Mouse (Mus musculus): ENCODE measurements at regions not wholly inside any gene's neighbourhood (a gene's known extent, or its start where the extent isn't known, plus 50 kb on each side); places are given as distances from the start of the nearest gene placed in this dataset.

DNA sequence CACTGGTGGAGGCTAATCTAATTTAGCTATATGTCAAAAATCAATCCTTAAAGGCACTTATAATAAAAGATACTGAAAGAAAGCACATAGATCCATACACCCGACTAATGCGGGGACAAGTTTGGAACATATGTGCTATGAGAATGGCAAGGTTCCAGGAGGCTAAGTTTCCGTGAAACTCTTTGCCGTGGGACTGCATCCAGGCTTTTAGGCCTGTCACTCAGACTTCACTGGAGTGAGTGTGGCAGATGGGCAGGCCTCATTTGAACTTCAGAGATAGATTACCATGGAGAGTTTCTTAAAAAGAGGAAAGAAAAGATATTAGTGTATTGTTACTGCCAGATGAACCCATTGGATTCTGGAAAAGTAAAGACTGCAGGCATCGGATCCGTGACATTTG, 1895.9 kb upstream of the Lrrc6 start:
- 82% methylated on average over 6 of the region's 6 CpGs for WGBS
- Histone ChIP-seq H3K36me3 (no peaks in the 10 kb centered on the region), H3K27me3 (no peaks in the 10 kb centered on the region), H3K9me3 (no peaks in the 10 kb centered on the region), H3K27ac (no peak overlapping the region), H3K9ac (no peak overlapping the region), H3K4me2 (no peak overlapping the region), H3K4me3 (no peak overlapping the region), H3K4me1 (no peaks in the 10 kb centered on the region)
- no peak for ATAC-seq (ENCODE audit: insufficient number of reproducible peaks, insufficient read depth, low FRiP score, low TSS enrichment, low read depth)

DNA sequence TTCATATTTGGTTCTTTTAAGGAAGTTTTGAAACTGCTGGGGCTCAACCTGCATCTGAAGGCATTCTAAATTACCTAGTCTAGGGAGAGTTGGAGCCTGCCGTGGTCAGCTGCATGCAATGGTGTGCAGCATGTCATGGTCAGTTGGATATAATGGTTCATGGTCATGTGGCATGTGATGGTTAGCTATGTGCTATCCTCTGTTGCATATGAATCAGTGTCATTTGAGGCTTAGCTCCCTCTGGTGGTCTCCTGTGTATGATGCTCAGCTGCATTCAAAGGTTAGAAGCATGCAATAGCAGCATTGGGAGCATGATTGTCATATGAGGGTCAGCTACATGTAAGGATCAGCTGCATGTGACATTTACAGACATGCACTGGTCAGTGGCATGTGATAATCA, 1894.0 kb upstream of the Lrrc6 start:
- H3K9me3 ChIP-seq = no peaks in the 10 kb centered on the region
- no peak overlapping the region for H3K4me2 ChIP-seq
- 90% methylated on average over 1 of the region's 1 CpGs for WGBS
- H3K9ac ChIP-seq = no peak overlapping the region
- H3K27ac ChIP-seq = no peak overlapping the region
- no peaks in the 10 kb centered on the region for H3K27me3 ChIP-seq
- H3K4me1 ChIP-seq = no peaks in the 10 kb centered on the region
- H3K4me3 ChIP-seq = no peak overlapping the region
- no peak for ATAC-seq (ENCODE audit: insufficient number of reproducible peaks, insufficient read depth, low FRiP score, low TSS enrichment, low read depth)
- H3K36me3 ChIP-seq = no peaks in the 10 kb centered on the region

DNA sequence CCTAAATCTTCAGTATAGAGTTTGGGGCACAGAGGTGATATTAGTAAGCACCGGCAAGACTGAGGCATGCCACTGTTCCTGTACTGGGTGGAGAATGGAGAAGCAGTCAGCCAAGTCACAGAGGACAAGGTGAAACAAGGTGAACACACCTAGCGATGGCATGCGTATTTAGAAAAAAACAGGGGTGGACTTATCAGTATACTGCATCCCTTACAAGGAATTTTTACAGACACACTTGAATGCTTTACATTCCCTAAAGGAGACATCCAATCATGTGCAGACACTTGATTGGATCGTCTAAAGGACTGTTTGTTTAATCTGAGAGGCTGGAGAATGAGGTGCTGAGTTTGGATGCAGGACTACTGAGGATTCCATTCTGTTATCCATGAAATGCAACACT, 1893.4 kb upstream of the Lrrc6 start:
- Histone ChIP-seq H3K4me1 (no peaks in the 10 kb centered on the region), H3K27me3 (no peaks in the 10 kb centered on the region), H3K4me2 (no peak overlapping the region), H3K36me3 (no peaks in the 10 kb centered on the region), H3K27ac (no peak overlapping the region), H3K9me3 (no peaks in the 10 kb centered on the region), H3K4me3 (no peak overlapping the region), H3K9ac (no peak overlapping the region)
- no peak for ATAC-seq (ENCODE audit: insufficient number of reproducible peaks, insufficient read depth, low FRiP score, low TSS enrichment, low read depth)
- 81% methylated on average over 4 of the region's 4 CpGs for WGBS

DNA sequence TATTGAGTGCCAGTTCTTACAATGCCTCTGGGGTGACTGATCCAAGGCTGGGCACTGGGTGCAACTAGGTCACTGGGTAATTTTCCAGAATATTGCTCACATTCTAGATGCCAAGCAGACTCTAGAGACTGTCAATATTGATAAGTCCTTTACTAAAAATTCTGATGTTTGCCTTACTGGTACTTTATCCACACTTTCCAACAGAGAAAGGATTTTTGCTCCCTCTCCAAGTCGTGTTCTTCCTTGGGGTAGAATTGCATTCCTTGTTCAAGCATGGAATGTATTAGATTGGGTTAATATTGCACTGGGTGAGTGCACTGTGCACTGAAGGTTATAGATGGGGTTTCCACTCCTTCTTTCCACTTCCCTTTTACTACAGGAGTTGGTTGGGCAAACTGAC, 1891.0 kb upstream of the Lrrc6 start:
- ATAC-seq (ENCODE audit: insufficient number of reproducible peaks, insufficient read depth, low FRiP score, low TSS enrichment, low read depth) = no peak
- no peaks in the 10 kb centered on the region for H3K27me3 ChIP-seq
- no peak overlapping the region for H3K4me2 ChIP-seq
- no peaks in the 10 kb centered on the region for H3K9me3 ChIP-seq
- H3K4me1 ChIP-seq = no peaks in the 10 kb centered on the region
- no peak overlapping the region for H3K27ac ChIP-seq
- 37% methylated on average over 1 of the region's 1 CpGs for WGBS
- H3K4me3 ChIP-seq = no peak overlapping the region
- H3K9ac ChIP-seq = no peak overlapping the region
- H3K36me3 ChIP-seq = no peaks in the 10 kb centered on the region

DNA sequence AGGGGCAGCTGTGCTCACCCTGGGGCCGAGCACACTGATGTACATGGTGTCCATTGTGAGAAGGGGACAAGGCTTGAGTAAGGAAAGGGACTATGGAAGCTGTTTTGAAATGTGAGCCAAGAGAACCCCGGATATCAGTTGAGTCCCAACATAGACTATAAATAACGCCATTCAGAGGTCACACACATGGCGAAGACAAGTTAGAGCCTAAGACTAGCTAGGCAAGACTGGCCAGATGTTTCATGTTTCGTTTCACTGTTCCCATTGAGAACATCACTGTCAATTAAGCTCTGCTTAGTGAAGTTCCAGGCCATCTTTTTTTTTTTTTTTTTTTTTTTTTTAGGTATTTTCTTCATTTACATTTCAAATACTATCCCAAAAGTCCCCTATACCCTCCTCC, 1889.1 kb upstream of the Lrrc6 start:
- H3K4me3 ChIP-seq = no peak overlapping the region
- no peaks in the 10 kb centered on the region for H3K36me3 ChIP-seq
- H3K4me1 ChIP-seq = no peaks in the 10 kb centered on the region
- H3K9me3 ChIP-seq = no peaks in the 10 kb centered on the region
- H3K9ac ChIP-seq = no peak overlapping the region
- no peak overlapping the region for H3K4me2 ChIP-seq
- ATAC-seq (ENCODE audit: insufficient number of reproducible peaks, insufficient read depth, low FRiP score, low TSS enrichment, low read depth) = no peak
- WGBS = 74% methylated on average over 5 of the region's 5 CpGs
- no peaks in the 10 kb centered on the region for H3K27me3 ChIP-seq
- no peak overlapping the region for H3K27ac ChIP-seq

DNA sequence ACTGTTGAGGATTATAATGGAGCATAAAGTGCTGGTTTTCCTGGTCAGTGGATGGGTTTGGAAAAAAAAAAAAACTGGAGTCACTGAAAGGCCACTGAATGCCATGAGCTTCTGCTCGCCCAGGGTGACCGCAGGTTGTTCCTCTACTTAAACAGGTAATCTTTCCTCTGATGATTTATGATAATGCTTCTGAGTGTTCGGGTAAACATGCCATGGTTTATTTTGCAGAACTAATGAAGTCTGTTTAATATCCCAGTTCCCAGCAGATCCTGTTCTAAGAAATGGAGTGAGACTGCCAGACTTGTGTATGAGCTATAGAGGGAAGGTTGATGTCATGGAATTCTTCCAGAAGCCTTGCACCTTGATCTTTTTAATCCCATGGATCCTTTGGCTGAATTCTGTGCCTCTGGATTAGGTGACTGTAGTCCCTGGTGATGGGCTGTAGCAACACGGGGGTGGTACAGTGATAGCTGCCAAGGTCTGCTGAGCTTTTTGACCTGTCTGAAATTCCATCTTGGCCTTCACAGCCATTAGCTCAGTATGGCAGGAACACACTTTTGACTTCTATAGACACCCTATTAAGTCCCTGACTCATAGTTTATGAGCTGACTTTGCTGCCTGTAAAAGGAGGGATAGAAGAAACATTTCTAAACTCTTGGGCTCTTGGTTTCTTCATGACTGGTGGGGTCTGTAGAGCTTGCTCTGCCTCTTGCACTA, 1886.8 kb upstream of the Lrrc6 start:
- 85% methylated on average over 4 of the region's 4 CpGs for WGBS
- Histone ChIP-seq H3K9me3 (no peaks in the 10 kb centered on the region), H3K4me1 (no peaks in the 10 kb centered on the region), H3K27ac (no peak overlapping the region), H3K9ac (no peak overlapping the region), H3K36me3 (no peaks in the 10 kb centered on the region), H3K4me3 (no peak overlapping the region), H3K27me3 (no peaks in the 10 kb centered on the region), H3K4me2 (no peak overlapping the region)
- no peak for ATAC-seq (ENCODE audit: insufficient number of reproducible peaks, insufficient read depth, low FRiP score, low TSS enrichment, low read depth)

DNA sequence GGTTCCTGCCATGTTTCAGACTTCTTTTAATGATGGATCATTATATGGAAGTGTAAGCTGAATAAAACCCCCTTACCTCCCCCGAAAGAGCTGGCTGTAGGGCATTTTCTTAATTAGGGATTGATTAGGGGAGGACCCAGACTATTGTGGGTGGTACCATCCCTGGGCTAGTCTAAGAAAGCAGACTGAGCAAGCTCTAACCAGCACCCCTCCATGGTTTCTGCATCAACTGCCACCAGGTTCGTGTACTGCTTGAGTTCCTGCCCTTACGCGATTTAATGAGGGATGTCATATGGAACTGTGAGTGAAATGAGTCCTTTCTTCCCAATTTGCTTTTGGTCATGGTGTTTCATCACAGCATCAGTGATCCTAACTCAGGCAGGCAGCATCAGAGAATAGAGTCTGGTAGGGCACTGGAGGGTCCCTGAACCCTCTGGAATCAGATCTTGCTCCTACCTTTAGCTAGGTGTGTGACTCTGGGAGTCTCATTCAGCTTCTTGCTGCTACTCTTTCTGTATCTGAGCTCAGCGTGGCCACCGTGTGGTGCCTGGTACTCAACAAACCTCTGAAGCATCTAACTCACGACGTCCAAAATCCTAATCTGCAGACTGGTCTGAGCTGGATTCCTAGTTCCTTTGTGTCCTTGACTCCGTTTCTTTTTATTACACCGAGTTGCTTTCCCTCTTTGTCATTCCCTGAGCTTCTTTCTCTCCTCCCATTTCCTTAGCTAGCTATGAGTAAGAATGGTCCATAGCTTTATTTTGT, 1884.0 kb upstream of the Lrrc6 start:
- Histone ChIP-seq H3K36me3 (no peaks in the 10 kb centered on the region), H3K27me3 (no peaks in the 10 kb centered on the region), H3K9me3 (no peaks in the 10 kb centered on the region), H3K27ac (no peak overlapping the region), H3K4me3 (no peak overlapping the region), H3K4me1 (no peaks in the 10 kb centered on the region), H3K9ac (no peak overlapping the region), H3K4me2 (no peak overlapping the region)
- ATAC-seq (ENCODE audit: insufficient number of reproducible peaks, insufficient read depth, low FRiP score, low TSS enrichment, low read depth) = no peak
- 60% methylated on average over 10 of the region's 10 CpGs for WGBS

DNA sequence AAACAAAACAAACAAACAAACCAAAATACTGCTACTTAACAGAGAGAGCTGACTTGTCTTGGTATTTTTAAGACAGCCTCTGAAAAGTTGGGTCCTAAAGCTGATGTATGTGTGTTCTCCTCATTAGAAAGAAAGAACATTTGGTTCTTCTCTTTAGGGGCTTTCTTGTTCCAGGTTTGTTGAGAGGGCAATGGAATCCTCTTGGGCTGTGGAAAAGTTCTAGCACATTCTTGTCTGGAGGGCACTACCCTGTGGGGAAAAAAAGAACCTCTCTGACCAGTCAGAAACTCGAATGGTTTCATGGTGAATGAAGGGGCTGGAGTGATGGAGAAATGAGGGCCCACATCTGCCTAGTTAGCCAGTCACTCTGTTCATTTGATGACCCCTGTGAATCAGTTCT, 1874.5 kb upstream of the Lrrc6 start:
- Histone ChIP-seq H3K9ac (no peak overlapping the region), H3K4me2 (no peak overlapping the region), H3K4me3 (no peak overlapping the region), H3K27ac (no peak overlapping the region), H3K9me3 (no peaks in the 10 kb centered on the region), H3K36me3 (no peaks in the 10 kb centered on the region), H3K4me1 (no peaks in the 10 kb centered on the region), H3K27me3 (no peaks in the 10 kb centered on the region)
- WGBS = 40% methylated on average over 1 of the region's 1 CpGs
- ATAC-seq (ENCODE audit: insufficient number of reproducible peaks, insufficient read depth, low FRiP score, low TSS enrichment, low read depth) = no peak

DNA sequence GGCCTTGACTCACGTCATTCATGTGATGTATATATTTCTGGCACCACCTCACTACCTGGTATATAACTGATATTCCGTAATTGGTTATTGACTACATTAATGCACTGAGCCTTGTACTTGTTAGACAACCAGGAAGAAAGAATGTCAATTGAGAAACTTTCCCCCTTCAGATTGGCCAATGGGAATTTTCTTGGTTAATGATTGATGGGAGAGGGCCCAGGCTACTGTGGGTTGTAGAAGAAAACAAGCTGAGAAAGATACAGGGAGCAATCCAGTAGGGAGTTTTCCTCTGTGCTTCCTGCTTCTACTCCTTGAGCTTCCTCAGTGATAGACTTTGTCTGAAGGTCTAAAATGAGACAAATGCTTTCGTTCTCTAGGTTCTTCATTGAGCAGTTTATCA, 1866.1 kb upstream of the Lrrc6 start:
- no peak for ATAC-seq (ENCODE audit: insufficient number of reproducible peaks, insufficient read depth, low FRiP score, low TSS enrichment, low read depth)
- Histone ChIP-seq H3K36me3 (no peaks in the 10 kb centered on the region), H3K27me3 (no peaks in the 10 kb centered on the region), H3K27ac (no peak overlapping the region), H3K9ac (no peak overlapping the region), H3K9me3 (no peaks in the 10 kb centered on the region), H3K4me1 (no peaks in the 10 kb centered on the region), H3K4me3 (no peak overlapping the region), H3K4me2 (no peak overlapping the region)
- 79% methylated on average over 3 of the region's 3 CpGs for WGBS

DNA sequence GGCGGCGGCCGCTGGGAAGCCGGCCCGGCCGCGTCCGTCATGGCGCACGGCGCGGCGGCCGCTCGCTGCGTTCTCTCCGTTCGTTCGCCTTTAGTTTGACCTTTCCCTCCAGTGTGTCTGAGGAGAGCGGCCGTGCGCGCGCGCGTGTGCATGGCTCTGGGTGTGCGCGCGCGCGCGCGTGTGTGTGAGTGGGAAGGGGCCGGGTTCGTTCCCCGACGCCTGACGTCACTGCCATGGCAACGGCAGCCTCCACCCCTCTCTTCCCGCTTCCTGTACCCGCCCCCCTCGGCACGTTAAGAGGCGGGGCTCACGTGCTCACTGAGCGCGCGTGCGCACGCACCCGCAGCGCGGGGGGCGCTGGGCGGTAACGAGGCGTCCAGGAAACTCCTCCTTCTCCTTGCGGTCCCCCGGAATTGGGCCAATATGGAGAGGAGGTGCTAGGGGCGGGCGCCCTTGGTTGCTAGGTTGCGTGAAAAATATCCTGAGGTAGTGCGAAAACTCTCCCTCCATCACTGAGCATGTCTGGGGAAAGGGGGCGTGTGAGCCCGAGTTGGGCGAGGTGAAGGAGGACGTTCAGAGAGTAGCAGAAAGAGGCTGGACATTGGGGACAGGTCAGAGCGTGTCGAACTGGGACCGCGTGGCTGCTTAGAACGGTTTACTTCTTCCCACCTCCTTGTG, 1862.5 kb upstream of the Lrrc6 start:
- peaks cover 9% of the 10 kb centered on the region for H3K4me1 ChIP-seq
- peak overlapping the region; percentile 85 for H3K4me2 ChIP-seq
- peak overlapping the region; percentile 86 for H3K27ac ChIP-seq
- peak; percentile 98 for ATAC-seq (ENCODE audit: insufficient number of reproducible peaks, insufficient read depth, low FRiP score, low TSS enrichment, low read depth)
- H3K9ac ChIP-seq = peak overlapping the region; percentile 79
- WGBS = 0% methylated on average over 56 of the region's 72 CpGs
- H3K4me3 ChIP-seq = peak overlapping the region; percentile 68
- H3K27me3 ChIP-seq = no peaks in the 10 kb centered on the region
- no peaks in the 10 kb centered on the region for H3K9me3 ChIP-seq
- H3K36me3 ChIP-seq = no peaks in the 10 kb centered on the region

DNA sequence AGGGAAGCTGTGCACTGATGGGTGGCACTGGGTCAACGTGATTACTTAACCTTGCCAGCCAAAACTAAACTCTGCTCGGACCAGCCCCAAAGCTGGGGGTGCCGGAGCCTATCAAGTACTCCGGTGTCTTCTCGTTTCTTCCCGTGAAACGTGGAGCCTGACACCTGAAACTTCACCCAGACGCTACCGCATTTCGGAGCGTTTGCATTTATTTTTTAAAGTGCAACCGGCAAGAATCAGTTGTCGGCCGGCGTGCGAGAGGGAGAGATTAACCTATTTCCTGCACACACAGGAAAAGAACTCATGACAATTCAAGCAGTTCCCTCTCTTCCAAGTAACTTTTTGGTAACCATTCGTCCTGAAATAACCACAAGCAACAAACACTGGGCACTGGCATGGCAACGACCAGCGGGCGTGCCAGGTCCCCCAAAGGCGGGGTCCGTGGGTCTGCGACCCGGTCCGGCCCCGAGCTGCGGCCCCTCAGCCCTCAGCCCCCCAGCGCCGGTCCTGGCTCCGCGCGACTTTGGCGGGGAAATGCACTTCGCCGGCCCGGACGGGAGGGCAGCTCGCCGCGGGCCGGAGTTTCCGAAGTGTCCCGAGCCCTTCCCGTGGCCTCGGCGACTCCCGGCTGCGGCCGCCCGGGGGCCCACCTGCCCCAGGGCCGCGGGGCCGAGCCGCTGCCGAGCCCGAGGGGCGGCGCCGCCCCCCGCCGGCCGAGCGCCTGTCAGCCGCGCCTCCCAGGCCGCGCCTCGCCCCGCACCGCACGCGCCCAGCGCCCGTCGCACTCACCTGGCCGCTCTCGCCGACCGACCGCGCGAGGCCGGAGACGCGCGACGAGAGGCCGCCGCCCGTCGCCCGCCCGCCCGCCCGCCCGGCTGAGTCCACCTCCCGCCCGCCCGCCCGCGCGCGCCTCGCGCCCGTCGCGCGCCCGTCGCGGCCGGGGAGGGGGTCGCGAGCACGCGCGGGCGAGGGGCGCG, 1861.7 kb upstream of the Lrrc6 start:
- under 1% methylated on average over 82 of the region's 121 CpGs for WGBS
- no peaks in the 10 kb centered on the region for H3K36me3 ChIP-seq
- H3K4me1 ChIP-seq = peaks cover 9% of the 10 kb centered on the region
- H3K4me2 ChIP-seq = peak overlapping the region; percentile 85
- peak overlapping the region; percentile 79 for H3K9ac ChIP-seq
- H3K27me3 ChIP-seq = no peaks in the 10 kb centered on the region
- H3K4me3 ChIP-seq = peak overlapping the region; percentile 68
- peak overlapping the region; percentile 86 for H3K27ac ChIP-seq
- H3K9me3 ChIP-seq = no peaks in the 10 kb centered on the region
- ATAC-seq (ENCODE audit: insufficient number of reproducible peaks, insufficient read depth, low FRiP score, low TSS enrichment, low read depth) = peak; percentile 29
